8 mouse cellular contexts compared by ENCODE assay signal in the genomic region with DNA sequence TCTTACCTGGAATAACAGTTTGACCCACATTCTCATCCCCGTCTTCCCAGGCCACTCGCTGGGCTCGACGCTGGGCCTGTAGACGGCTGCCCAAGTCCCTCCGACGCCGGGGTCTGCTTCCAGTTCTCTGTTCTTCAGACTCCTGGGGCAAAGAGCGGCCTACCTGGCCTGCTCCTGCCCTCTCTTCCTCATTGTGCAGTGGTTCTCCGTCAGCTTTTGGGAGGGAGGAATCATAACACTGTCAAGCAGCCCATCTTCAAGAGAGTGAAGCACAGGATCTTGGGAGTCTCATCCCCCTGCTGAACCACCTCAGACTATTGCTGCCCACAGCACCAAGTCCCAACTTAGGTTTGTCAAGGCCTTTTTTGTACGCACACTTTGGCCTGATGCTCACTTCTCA. TPM values are rescaled to one million over a fixed set of nuclear protein-coding genes. Genes with fewer than 3 reads are reported as not detected.
DNase-seq lines count a peak whose midpoint lies in the region; ATAC-seq and TF ChIP-seq lines count a peak whose summit lies in the region.

No protein-coding gene starts in this region.

- no peak for TF ChIP-seq CTCF in kidney, postnatal 0 days (IDR thresholded peaks at IDR 0.05; ENCODE audit: low read depth)

- H3K27me3 ChIP-seq in kidney, postnatal 0 days (ENCODE audit: insufficient read depth, low read length): no peaks in the 10 kb centered on the region
- no peaks in the 10 kb centered on the region for H3K27me3 ChIP-seq in embryonic facial prominence, embryonic 14.5 days (replicated peaks; ENCODE audit: control insufficient read depth, insufficient read depth, low read length)
- no peaks in the 10 kb centered on the region for H3K27me3 ChIP-seq in intestine, embryonic 15.5 days (replicated peaks)
- H3K27me3 ChIP-seq in myocyte (ENCODE audit: control insufficient read depth, insufficient read depth, insufficient read length): no peaks in the 10 kb centered on the region

- H3K4me3 ChIP-seq in kidney, postnatal 0 days (replicated peaks; ENCODE audit: low read depth, low read length): peak overlapping the region; percentile 59; the same call in 1 of the 2 replicates
- peak overlapping the region; percentile 60 for H3K4me3 ChIP-seq in embryonic facial prominence, embryonic 14.5 days (ENCODE audit: low read depth, low read length)
- H3K4me3 ChIP-seq in intestine, embryonic 15.5 days (replicated peaks): peak overlapping the region; percentile 57
- peak overlapping the region; percentile 34 for H3K4me3 ChIP-seq in myocyte

- peak overlapping the region; percentile 64 for H3K4me2 ChIP-seq in kidney, postnatal 0 days (ENCODE audit: low read length)
- H3K4me2 ChIP-seq in embryonic facial prominence, embryonic 14.5 days (ENCODE audit: low read depth, low read length): peak overlapping the region; percentile 71
- peak overlapping the region; percentile 88 for H3K4me2 ChIP-seq in intestine, embryonic 15.5 days (replicated peaks)
- H3K4me2 ChIP-seq in myocyte (ENCODE audit: low read depth): peak overlapping the region; percentile 96

- H3K36me3 ChIP-seq in kidney, postnatal 0 days (ENCODE audit: insufficient read depth, low read length): peaks cover 29% of the 10 kb centered on the region
- H3K36me3 ChIP-seq in embryonic facial prominence, embryonic 14.5 days (ENCODE audit: control insufficient read depth, insufficient read depth, low read length): peaks cover 48% of the 10 kb centered on the region
- peaks cover 10% of the 10 kb centered on the region for H3K36me3 ChIP-seq in intestine, embryonic 15.5 days
- H3K36me3 ChIP-seq in myocyte (ENCODE audit: control insufficient read depth, insufficient read depth): peaks cover 23% of the 10 kb centered on the region

- H3K4me1 ChIP-seq in kidney, postnatal 0 days (replicated peaks; ENCODE audit: insufficient read depth, low read length): no peaks in the 10 kb centered on the region; the same call in 1 of the 2 replicates
- peaks cover 13% of the 10 kb centered on the region for H3K4me1 ChIP-seq in embryonic facial prominence, embryonic 14.5 days (ENCODE audit: control insufficient read depth, insufficient read depth, low read length)
- peaks cover 17% of the 10 kb centered on the region for H3K4me1 ChIP-seq in intestine, embryonic 15.5 days (replicated peaks)

- ATAC-seq in kidney, postnatal 0 days (replicated peaks; ENCODE audit: low FRiP score, low read depth): no peak
- ATAC-seq in embryonic facial prominence, embryonic 14.5 days (ENCODE audit: low read depth): no peak
- no peak for ATAC-seq in intestine, embryonic 15.5 days

- DNase-seq in kidney, postnatal 0 days (ENCODE audit: low spot score): no peak
- DNase-seq in kidney, postnatal 36 days: no peak
- DNase-seq in embryonic facial prominence, embryonic 14.5 days (ENCODE audit: low spot score): no peak
- DNase-seq in adipocyte (ENCODE audit: low spot score): no peak
- DNase-seq in layer of hippocampus, postnatal 36 days: no peak
- DNase-seq in adrenal gland, postnatal 25 days: no peak

- no peak for TF ChIP-seq POLR2A in myocyte (IDR thresholded peaks at IDR 0.05; ENCODE audit: insufficient read length, low read depth)

- H3ac ChIP-seq in myocyte (ENCODE audit: control insufficient read depth, insufficient read length): no peak overlapping the region

- WGBS in kidney, postnatal 0 days: 88% methylated on average over 11 of the region's 11 CpGs
- WGBS in embryonic facial prominence, embryonic 14.5 days: 84% methylated on average over 11 of the region's 11 CpGs
- 88% methylated on average over 11 of the region's 11 CpGs for WGBS in intestine, embryonic 15.5 days

- H3K9me3 ChIP-seq in kidney, postnatal 0 days (replicated peaks; ENCODE audit: low read length): no peaks in the 10 kb centered on the region
- H3K9me3 ChIP-seq in embryonic facial prominence, embryonic 14.5 days (ENCODE audit: control insufficient read depth, low read length): no peaks in the 10 kb centered on the region
- no peaks in the 10 kb centered on the region for H3K9me3 ChIP-seq in intestine, embryonic 15.5 days

- H3K27ac ChIP-seq in kidney, postnatal 0 days: no peak overlapping the region; the same call in 1 of the 2 replicates
- H3K27ac ChIP-seq in embryonic facial prominence, embryonic 14.5 days (replicated peaks; ENCODE audit: low read depth, low read length): peak overlapping the region; percentile 99; the same call in 1 of the 2 replicates
- H3K27ac ChIP-seq in intestine, embryonic 15.5 days: no peak overlapping the region

- H3K9ac ChIP-seq in kidney, postnatal 0 days (ENCODE audit: low read depth, low read length): peak overlapping the region; percentile 94; the same call in 1 of the 2 replicates
- peak overlapping the region; percentile 92 for H3K9ac ChIP-seq in embryonic facial prominence, embryonic 14.5 days (ENCODE audit: low read depth, low read length)
- peak overlapping the region; percentile 85 for H3K9ac ChIP-seq in intestine, embryonic 15.5 days

- peaks cover 21% of the 10 kb centered on the region for H3K79me2 ChIP-seq in myocyte (ENCODE audit: control insufficient read depth, insufficient read depth)

TF ChIP-seq in myocyte, 11 proteins besides CTCF, POLR2A, EP300 and RAD21:
- TF ChIP-seq E2F4 (IDR thresholded peaks at IDR 0.05; ENCODE audit: insufficient read depth): no peak

RNA-seq across cellular contexts. Expression of gene Ddrgk1, which starts 1.1 kb away (rescaled TPM):
- polyA plus RNA-seq in kidney, postnatal 0 days (2015; fragmentation: Nextera tagmentation; extraction: Ambion mirVana): 89.6 and 96.6 TPM in 2 replicates
- 55.9 and 63.8 TPM in 2 replicates for polyA plus RNA-seq in embryonic facial prominence, embryonic 14.5 days (2014; fragmentation: Nextera tagmentation; extraction: Ambion mirVana)
- polyA plus RNA-seq in intestine, embryonic 15.5 days (2015; fragmentation: Nextera tagmentation; extraction: Ambion mirVana): 74.5 and 78.2 TPM in 2 replicates
- polyA plus RNA-seq in myocyte (2012; fragmentation: generic; extraction: Trizol): 137 TPM
- total RNA-seq in layer of hippocampus, postnatal 36 days (2021): 10 to 100 TPM; 83.9 to 84.7 TPM
- total RNA-seq in adrenal gland, postnatal 25 days (2021): 226 and 231 TPM in 2 replicates

RNA-seq across cellular contexts. Expression of gene Itpa, which starts 4.1 kb away (rescaled TPM):
- polyA plus RNA-seq in kidney, postnatal 0 days (2015; fragmentation: Nextera tagmentation; extraction: Ambion mirVana): 98.8 and 99.2 TPM in 2 replicates
- 90.4 and 98.7 TPM in 2 replicates for polyA plus RNA-seq in embryonic facial prominence, embryonic 14.5 days (2014; fragmentation: Nextera tagmentation; extraction: Ambion mirVana)
- polyA plus RNA-seq in intestine, embryonic 15.5 days (2015; fragmentation: Nextera tagmentation; extraction: Ambion mirVana): 84.5 and 88.1 TPM in 2 replicates
- polyA plus RNA-seq in myocyte (2012; fragmentation: generic; extraction: Trizol): 54.4 TPM
- total RNA-seq in layer of hippocampus, postnatal 36 days (2021): 10 to 100 TPM; 34.1 to 39.2 TPM
- total RNA-seq in adrenal gland, postnatal 25 days (2021): 23.8 and 28.0 TPM in 2 replicates

RNA-seq across cellular contexts. Expression of gene Lzts3, which starts 20.7 kb away (rescaled TPM):
- polyA plus RNA-seq in kidney, postnatal 0 days (2015; fragmentation: Nextera tagmentation; extraction: Ambion mirVana): 10.7 and 11.2 TPM in 2 replicates
- polyA plus RNA-seq in embryonic facial prominence, embryonic 14.5 days (2014; fragmentation: Nextera tagmentation; extraction: Ambion mirVana): 1.6 and 1.8 TPM in 2 replicates
- 13.9 and 16.5 TPM in 2 replicates for polyA plus RNA-seq in intestine, embryonic 15.5 days (2015; fragmentation: Nextera tagmentation; extraction: Ambion mirVana)
- polyA plus RNA-seq in myocyte (2012; fragmentation: generic; extraction: Trizol): 13.3 TPM
- 100 to 1,000 TPM; 172 to 184 TPM for total RNA-seq in layer of hippocampus, postnatal 36 days (2021)
- 16.8 and 19.5 TPM in 2 replicates for total RNA-seq in adrenal gland, postnatal 25 days (2021)

RNA-seq across cellular contexts. Expression of gene Ubox5, which starts 33.5 kb away (rescaled TPM):
- polyA plus RNA-seq in kidney, postnatal 0 days (2015; fragmentation: Nextera tagmentation; extraction: Ambion mirVana): 7.5 and 9.3 TPM in 2 replicates
- polyA plus RNA-seq in embryonic facial prominence, embryonic 14.5 days (2014; fragmentation: Nextera tagmentation; extraction: Ambion mirVana): 9.9 and 14.2 TPM in 2 replicates
- polyA plus RNA-seq in intestine, embryonic 15.5 days (2015; fragmentation: Nextera tagmentation; extraction: Ambion mirVana): 12.0 and 12.2 TPM in 2 replicates
- 5.4 TPM for polyA plus RNA-seq in myocyte (2012; fragmentation: generic; extraction: Trizol)
- 10 to 100 TPM in 1 of 2 experiments, 1 to 10 TPM in 1; 9.7 to 10.6 TPM for total RNA-seq in layer of hippocampus, postnatal 36 days (2021)
- 7.5 and 7.9 TPM in 2 replicates for total RNA-seq in adrenal gland, postnatal 25 days (2021)

RNA-seq across cellular contexts. Expression of gene Fastkd5, which starts 33.5 kb away (rescaled TPM):
- 12.4 and 12.6 TPM in 2 replicates for polyA plus RNA-seq in kidney, postnatal 0 days (2015; fragmentation: Nextera tagmentation; extraction: Ambion mirVana)
- polyA plus RNA-seq in embryonic facial prominence, embryonic 14.5 days (2014; fragmentation: Nextera tagmentation; extraction: Ambion mirVana): 14.7 and 15.4 TPM in 2 replicates
- polyA plus RNA-seq in intestine, embryonic 15.5 days (2015; fragmentation: Nextera tagmentation; extraction: Ambion mirVana): 14.0 and 16.3 TPM in 2 replicates
- polyA plus RNA-seq in myocyte (2012; fragmentation: generic; extraction: Trizol): 5.9 TPM
- total RNA-seq in layer of hippocampus, postnatal 36 days (2021): 10 to 100 TPM in 1 of 2 experiments, 1 to 10 TPM in 1; 8.2 to 10.2 TPM
- total RNA-seq in adrenal gland, postnatal 25 days (2021): 8.9 and 14.0 TPM in 2 replicates
